Mouse (Mus musculus) myocyte (in vitro differentiated cells): ENCODE results near the gene Ncoa1.

Source experiments
- E2F4 ChIP-seq: IDR thresholded peaks from one replicate; pipeline ENCODE4 v1.6.1; 2011; ENCODE audit warnings: mild to moderate bottlenecking, control low read depth, moderate library complexity; ENCODE audit not compliant: insufficient read depth
- POLR2A ChIP-seq: IDR thresholded peaks from one replicate; pipeline ENCODE4 v1.6.1; 2011; ENCODE audit warnings: low read depth, mild to moderate bottlenecking, control low read depth, moderate library complexity; ENCODE audit not compliant: insufficient read length

- TF ChIP-seq POLR2A (no peak), E2F4 (no peak)
Measured at GRCm38 (mm10) chr12:4483386-4483785, 6.4 kb upstream of the Ncoa1 start.
